Mouse (Mus musculus): ENCODE data around the gene Mfap3l. TPM values are rescaled to one million over a fixed set of nuclear protein-coding genes. Genes with fewer than 3 reads are reported as not detected.

Mfap3l gene
- total and polyA plus RNA-seq, 3 experiments: 3.6 to 14.0 (median 11.8) TPM

GRCm38 (mm10) chr8:60714724-60715123 lies 82.1 kb downstream of the Mfap3l start:
- Histone ChIP-seq H3K27me3 (ENCODE audit: control insufficient read depth, insufficient read depth, low read length) (no peaks in the 10 kb centered on the region), H3K79me2 (replicated peaks; ENCODE audit: control insufficient read depth, insufficient read depth, low read length) (no peaks in the 10 kb centered on the region), H3K9ac (ENCODE audit: low read depth, low read length) (no peak overlapping the region), H3K4me1 (ENCODE audit: control insufficient read depth, insufficient read depth, low read length) (no peaks in the 10 kb centered on the region), H3K36me3 (ENCODE audit: control insufficient read depth, insufficient read depth, low read length) (no peaks in the 10 kb centered on the region), H3K27ac (no peak overlapping the region), H3K4me3 (no peak overlapping the region)
- TF ChIP-seq CTCF (IDR thresholded peaks at IDR 0.05): no peak
- TF ChIP-seq EP300 (IDR thresholded peaks at IDR 0.05; ENCODE audit: insufficient read depth, low read depth, low read length): no peak
- no peak for TF ChIP-seq POLR2A (IDR thresholded peaks at IDR 0.05; ENCODE audit: insufficient read depth, low read depth, low read length)
- intact Hi-C loops (cut with DNase I): no loop called here
- WGBS: 71% methylated on average over 2 of the region's 3 CpGs
- no peak for DNase-seq

- Histone ChIP-seq H3K79me2 (replicated peaks; ENCODE audit: control insufficient read depth, insufficient read depth, low read length) (no peaks in the 10 kb centered on the region), H3K9ac (ENCODE audit: low read depth, low read length) (no peak overlapping the region), H3K4me3 (no peak overlapping the region), H3K27me3 (ENCODE audit: control insufficient read depth, insufficient read depth, low read length) (no peaks in the 10 kb centered on the region), H3K36me3 (ENCODE audit: control insufficient read depth, insufficient read depth, low read length) (no peaks in the 10 kb centered on the region), H3K4me1 (ENCODE audit: control insufficient read depth, insufficient read depth, low read length) (no peaks in the 10 kb centered on the region), H3K27ac (no peak overlapping the region)
- intact Hi-C loops (cut with DNase I): no loop called here
- 58% methylated on average over 3 of the region's 3 CpGs for WGBS
- no peak for TF ChIP-seq POLR2A (IDR thresholded peaks at IDR 0.05; ENCODE audit: insufficient read depth, low read depth, low read length)
- TF ChIP-seq CTCF (IDR thresholded peaks at IDR 0.05): no peak
- TF ChIP-seq EP300 (IDR thresholded peaks at IDR 0.05; ENCODE audit: insufficient read depth, low read depth, low read length): no peak
- no peak for DNase-seq
These were observed 86.1 kb downstream of the Mfap3l start for GRCm38 (mm10) chr8:60718692-60719091.

Other genes starting within 250 kb of the Mfap3l start
- not detected for gene Gm10283, start 129.6 kb upstream of the Mfap3l start, total RNA-seq (2021)
- not detected in 2 replicates for gene Gm10283, start 129.6 kb upstream of the Mfap3l start, polyA plus RNA-seq (2012; rRNA removed)
- gene Aadat, start 126.9 kb upstream of the Mfap3l start, total RNA-seq (2021): not detected
- 0.20 TPM in 1 of 2 replicates, not detected in the other for gene Aadat, start 126.9 kb upstream of the Mfap3l start, polyA plus RNA-seq (2012; rRNA removed)

All from heart, adult 2 months (tissue).